Mouse (Mus musculus) neural tube, embryonic 11.5 days (tissue): ENCODE data around the gene Slc25a29. TPM values are rescaled to one million over a fixed set of nuclear protein-coding genes. Genes with fewer than 3 reads are reported as not detected.

Experiments
- ATAC-seq: fragments of 200-750 bp; cut with Nextera tagmentation; 2 replicates; pipeline ENCODE4 v1.8.0; 2017; ENCODE audit warnings: moderate number of reproducible peaks, mild to moderate bottlenecking, moderate TSS enrichment, moderate library complexity; ENCODE audit not compliant: insufficient read depth, low FRiP score, low TSS enrichment
- DNase-seq: peaks from one replicate; pipeline ENCODE4 v3.0.0-alpha.2; 2015; ENCODE audit warnings: low spot score
- H3K27ac ChIP-seq: fragments of 300-500 bp; sonication (generic); 2 replicates; pipeline ENCODE4 v1.5.1; 2014; ENCODE audit warnings: low read depth, mild to moderate bottlenecking, low read length
- H3K27me3 ChIP-seq: fragments of 300-500 bp; sonication (generic); 2 replicates; pipeline ENCODE4 v1.6.1; 2014; ENCODE audit warnings: mild to moderate bottlenecking, low read length, mixed read lengths; ENCODE audit not compliant: control insufficient read depth, insufficient read depth
- H3K36me3 ChIP-seq: fragments of 300-500 bp; sonication (generic); 2 replicates; pipeline ENCODE4 v1.6.1; 2014; ENCODE audit warnings: mild to moderate bottlenecking, low read length, moderate library complexity, mixed read lengths; ENCODE audit not compliant: control insufficient read depth, insufficient read depth
- H3K4me1 ChIP-seq: fragments of 300-500 bp; sonication (generic); 2 replicates; pipeline ENCODE4 v1.6.1; 2014; ENCODE audit warnings: low read length, mixed read lengths; ENCODE audit not compliant: control insufficient read depth, insufficient read depth
- H3K4me2 ChIP-seq: fragments of 300-500 bp; sonication (generic); 2 replicates; pipeline ENCODE4 v1.6.1; 2014; ENCODE audit warnings: low read depth, mild to moderate bottlenecking, moderate library complexity
- H3K4me3 ChIP-seq: fragments of 300-500 bp; sonication (generic); 2 replicates; pipeline ENCODE4 v1.5.1; 2014; ENCODE audit warnings: low read depth, low read length
- H3K9ac ChIP-seq: fragments of 300-500 bp; sonication (generic); 2 replicates; pipeline ENCODE4 v1.6.1; 2014; ENCODE audit warnings: mild to moderate bottlenecking, low read length
- H3K9me3 ChIP-seq: fragments of 300-500 bp; sonication (generic); 2 replicates; pipeline ENCODE4 v1.6.1; 2016; ENCODE audit warnings: low read length; ENCODE audit not compliant: control insufficient read depth
- WGBS: fragments of 180-500 bp; shearing (Covaris S2); extraction: QIAGEN DNeasy Blood & Tissue Kit; methylation state at CpG from one replicate; pipeline ENCODE4 v1.1.7; 2014; 5-methylcytosine and 5-hydroxymethylcytosine counted together
- polyA plus RNA-seq: library from polyadenylated mRNA; unstranded; fragments of >200 nt; fragmentation: Nextera tagmentation; extraction: Ambion mirVana; gene quantifications from 2 replicates; pipeline ENCODE4 v1.2.1, GENCODE M21; 2014

Gene Slc25a29
- polyA plus RNA-seq, 1 experiment from 2014 or later = 12.9 TPM

DNA sequence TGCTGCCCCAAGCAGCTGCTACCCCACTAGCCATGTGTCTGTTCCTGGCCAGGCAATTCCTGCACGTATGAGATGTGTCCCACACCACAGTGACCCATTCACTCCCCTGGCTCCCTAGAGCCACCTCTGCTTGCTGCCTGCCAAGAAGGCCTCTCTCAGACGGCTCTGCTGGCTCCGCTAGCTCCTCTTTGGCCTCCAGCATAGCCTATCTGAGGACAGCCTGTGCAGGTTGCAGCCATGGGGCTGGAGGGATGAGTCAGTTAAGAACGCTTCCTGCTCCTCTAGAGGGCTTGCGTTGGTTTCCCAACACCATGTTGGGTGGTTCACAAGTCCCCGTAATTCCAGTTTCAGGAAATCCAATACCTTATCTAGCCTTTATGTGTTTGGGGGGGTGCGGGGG is 7.0 kb upstream of the Slc25a29 start:
- ATAC-seq (no peak), DNase-seq (no peak)
- Histone ChIP-seq H3K4me3 (no peak overlapping the region), H3K27ac (no peak overlapping the region), H3K9ac (no peak overlapping the region), H3K4me1 (peaks cover 6% of the 10 kb centered on the region), H3K36me3 (peaks cover 10% of the 10 kb centered on the region), H3K9me3 (no peaks in the 10 kb centered on the region), H3K4me2 (no peak overlapping the region), H3K27me3 (no peaks in the 10 kb centered on the region)
- 92% methylated on average over 7 of the region's 7 CpGs for WGBS

GRCm38 (mm10) chr12:108841181-108841580 is 5.5 kb upstream of the Slc25a29 start:
- no peaks in the 10 kb centered on the region for H3K27me3 ChIP-seq
- H3K4me2 ChIP-seq = no peak overlapping the region
- H3K9me3 ChIP-seq = no peaks in the 10 kb centered on the region
- no peak for DNase-seq
- H3K4me3 ChIP-seq = no peak overlapping the region
- WGBS = 93% methylated on average over 6 of the region's 6 CpGs
- no peak for ATAC-seq
- peaks cover 10% of the 10 kb centered on the region for H3K36me3 ChIP-seq
- H3K9ac ChIP-seq = no peak overlapping the region
- H3K4me1 ChIP-seq = peaks cover 19% of the 10 kb centered on the region
- H3K27ac ChIP-seq = no peak overlapping the region

- WGBS = 59% methylated on average over 7 of the region's 7 CpGs
- H3K9me3 ChIP-seq = no peaks in the 10 kb centered on the region
- H3K4me3 ChIP-seq = peak overlapping the region; percentile 55
- peaks cover under 1% of the 10 kb centered on the region for H3K36me3 ChIP-seq
- DNase-seq (peak; percentile 37), ATAC-seq (no peak)
- H3K27ac ChIP-seq = no peak overlapping the region
- peak overlapping the region; percentile 80 for H3K9ac ChIP-seq
- H3K27me3 ChIP-seq = no peaks in the 10 kb centered on the region
- H3K4me2 ChIP-seq = peak overlapping the region; percentile 71
- H3K4me1 ChIP-seq = peaks cover 30% of the 10 kb centered on the region
Measured at GRCm38 (mm10) chr12:108836722-108837121, 1.0 kb upstream of the Slc25a29 start.

DNA sequence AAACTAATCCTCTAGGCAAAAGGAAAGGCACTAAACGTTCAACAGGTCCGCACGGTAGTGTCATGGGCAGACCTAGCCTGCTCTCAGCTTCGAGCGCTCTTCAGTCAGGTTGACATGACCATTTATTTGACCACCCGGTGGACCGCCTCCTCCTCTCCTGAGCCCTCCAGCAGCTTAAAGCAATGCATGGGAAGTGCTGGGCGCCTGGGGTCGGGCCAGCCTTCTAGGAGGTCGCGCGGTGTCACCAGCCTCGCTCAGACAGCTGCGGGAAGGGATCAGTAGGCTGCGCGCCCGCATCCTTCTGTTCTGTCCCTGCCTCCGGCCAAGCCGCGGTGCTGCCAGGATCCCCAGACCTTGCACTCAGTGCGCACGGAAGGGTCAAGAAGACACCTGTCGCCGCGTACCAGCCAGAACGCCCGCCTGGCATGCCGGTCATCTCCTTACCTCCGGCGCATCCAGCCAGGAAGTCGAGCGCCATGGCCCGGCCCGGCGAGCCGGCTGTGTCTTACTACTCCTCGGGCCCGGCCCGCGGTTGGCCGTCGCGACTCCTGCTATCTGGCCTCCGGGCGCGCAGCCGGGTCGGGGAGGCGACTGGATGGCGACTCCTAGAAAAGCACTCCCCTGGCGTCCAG is 359 bp downstream of the Slc25a29 start:
- 1% methylated on average over 51 of the region's 51 CpGs for WGBS
- Histone ChIP-seq H3K9ac (peak overlapping the region; percentile 32), H3K9me3 (no peaks in the 10 kb centered on the region), H3K4me2 (peak overlapping the region; percentile 71), H3K27me3 (no peaks in the 10 kb centered on the region), H3K36me3 (no peaks in the 10 kb centered on the region), H3K4me3 (peak overlapping the region; percentile 55), H3K4me1 (peaks cover 30% of the 10 kb centered on the region), H3K27ac (no peak overlapping the region)
- peak; percentile 36 for DNase-seq
- ATAC-seq = peak; percentile 28; the same call in 1 of the 2 replicates

DNA sequence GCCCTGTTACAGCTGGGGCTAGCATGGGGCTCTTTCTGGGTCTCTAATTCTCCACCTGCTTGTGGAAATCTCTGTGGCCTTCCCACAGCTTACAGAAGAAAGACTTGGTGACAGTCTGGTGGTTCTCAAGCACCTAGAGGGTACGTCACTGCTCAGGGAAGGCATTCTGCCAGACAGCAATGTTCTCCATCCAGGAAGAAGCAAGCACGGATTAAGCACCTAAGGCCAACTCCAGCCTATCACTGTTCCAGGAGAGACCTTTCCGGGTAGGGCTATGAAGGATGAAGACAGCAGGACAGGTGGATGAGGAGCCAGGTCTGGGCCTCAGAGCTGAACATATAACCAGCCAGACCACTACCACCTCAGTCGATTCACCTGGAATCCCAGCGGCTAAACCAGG is 897 bp downstream of the Slc25a29 start:
- Histone ChIP-seq H3K9me3 (no peaks in the 10 kb centered on the region), H3K27me3 (no peaks in the 10 kb centered on the region), H3K9ac (no peak overlapping the region), H3K4me2 (peak overlapping the region; percentile 71), H3K4me1 (peaks cover 30% of the 10 kb centered on the region), H3K4me3 (peak overlapping the region; percentile 55; the same call in 1 of the 2 replicates), H3K36me3 (no peaks in the 10 kb centered on the region), H3K27ac (no peak overlapping the region)
- DNase-seq (no peak), ATAC-seq (no peak)
- 49% methylated on average over 5 of the region's 5 CpGs for WGBS

DNA sequence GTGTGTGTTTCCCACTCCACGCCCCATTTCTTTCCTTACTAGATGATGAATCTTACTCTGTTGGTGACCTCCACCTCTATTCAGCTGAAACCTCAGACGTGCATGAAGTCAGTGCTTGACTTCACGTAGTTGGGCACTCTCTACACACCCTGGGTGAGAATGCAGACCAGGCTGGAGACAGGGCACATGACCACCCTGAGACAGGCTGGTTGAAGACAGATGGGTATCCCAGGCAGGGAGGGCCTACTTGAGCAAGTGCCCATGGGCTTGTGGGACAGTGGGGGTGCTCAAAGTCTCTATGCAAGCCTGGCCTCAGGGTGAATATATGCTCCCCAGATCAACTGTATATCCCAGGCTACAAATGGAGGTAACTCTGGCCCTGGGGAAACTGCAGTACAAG is 1.3 kb downstream of the Slc25a29 start:
- WGBS = 90% methylated on average over 3 of the region's 3 CpGs
- H3K27ac ChIP-seq = no peak overlapping the region
- no peaks in the 10 kb centered on the region for H3K27me3 ChIP-seq
- no peak for DNase-seq
- H3K4me2 ChIP-seq = no peak overlapping the region
- ATAC-seq = no peak
- H3K9ac ChIP-seq = no peak overlapping the region
- no peak overlapping the region for H3K4me3 ChIP-seq
- peaks cover 30% of the 10 kb centered on the region for H3K4me1 ChIP-seq
- no peaks in the 10 kb centered on the region for H3K36me3 ChIP-seq
- no peaks in the 10 kb centered on the region for H3K9me3 ChIP-seq

- no peak for ATAC-seq
- Histone ChIP-seq H3K4me3 (no peak overlapping the region), H3K27ac (no peak overlapping the region), H3K36me3 (no peaks in the 10 kb centered on the region), H3K27me3 (no peaks in the 10 kb centered on the region), H3K4me1 (peaks cover 30% of the 10 kb centered on the region), H3K9ac (no peak overlapping the region), H3K4me2 (no peak overlapping the region), H3K9me3 (no peaks in the 10 kb centered on the region)
- WGBS = 88% methylated on average over 3 of the region's 3 CpGs
- DNase-seq = no peak
Measured at GRCm38 (mm10) chr12:108833408-108833807, 2.3 kb downstream of the Slc25a29 start.

GRCm38 (mm10) chr12:108832851-108833250 is 2.8 kb downstream of the Slc25a29 start:
- no peak for DNase-seq
- Histone ChIP-seq H3K36me3 (no peaks in the 10 kb centered on the region), H3K9me3 (no peaks in the 10 kb centered on the region), H3K9ac (no peak overlapping the region), H3K4me1 (peaks cover 26% of the 10 kb centered on the region), H3K4me2 (no peak overlapping the region), H3K27ac (no peak overlapping the region), H3K4me3 (no peak overlapping the region), H3K27me3 (no peaks in the 10 kb centered on the region)
- no peak for ATAC-seq
- 93% methylated on average over 8 of the region's 8 CpGs for WGBS

DNA sequence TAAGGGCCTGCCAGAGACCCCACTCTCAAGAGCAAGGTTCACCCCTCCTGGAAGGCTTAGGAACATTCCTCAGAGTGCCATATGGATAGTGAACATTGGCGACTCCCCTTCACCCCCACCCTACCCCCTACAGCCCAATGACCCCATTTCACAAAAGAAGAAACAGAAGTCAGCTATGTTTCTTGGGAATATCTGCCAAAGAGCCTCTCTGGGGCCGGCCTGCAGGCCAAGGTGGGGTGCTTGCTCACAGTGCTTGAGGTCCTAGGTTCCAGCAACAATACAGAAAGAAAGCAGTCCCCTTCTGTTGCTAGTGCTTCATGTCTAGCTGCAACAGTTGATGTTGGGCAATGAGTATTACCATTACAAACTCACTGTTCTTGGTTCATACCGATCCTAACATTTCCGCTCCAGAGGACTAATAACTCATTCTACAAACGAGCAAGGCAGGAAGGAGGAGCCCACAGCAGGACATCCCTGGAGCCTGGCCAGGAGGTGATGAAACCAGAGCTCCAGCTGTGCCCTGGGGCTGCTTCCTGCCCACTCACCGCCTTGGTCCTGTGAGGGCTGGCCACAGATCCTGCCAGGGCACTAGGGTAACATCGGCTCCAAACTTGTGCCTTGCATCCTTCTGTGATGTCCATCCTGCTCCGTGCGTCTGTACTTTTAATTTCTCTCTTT is 3.6 kb downstream of the Slc25a29 start:
- WGBS = 68% methylated on average over 9 of the region's 9 CpGs
- no peak for ATAC-seq

More for the DNA sequence above, 3.6 kb downstream of the Slc25a29 start:
- H3K9ac ChIP-seq = no peak overlapping the region
- H3K36me3 ChIP-seq = no peaks in the 10 kb centered on the region
- H3K9me3 ChIP-seq = no peaks in the 10 kb centered on the region
- DNase-seq = no peak
- H3K4me3 ChIP-seq = no peak overlapping the region
- H3K27ac ChIP-seq = no peak overlapping the region
- no peak overlapping the region for H3K4me2 ChIP-seq
- H3K4me1 ChIP-seq = peaks cover 19% of the 10 kb centered on the region
- no peaks in the 10 kb centered on the region for H3K27me3 ChIP-seq
